Comparison of ENCODE assay signal across 13 mouse cellular contexts in the genomic region with DNA sequence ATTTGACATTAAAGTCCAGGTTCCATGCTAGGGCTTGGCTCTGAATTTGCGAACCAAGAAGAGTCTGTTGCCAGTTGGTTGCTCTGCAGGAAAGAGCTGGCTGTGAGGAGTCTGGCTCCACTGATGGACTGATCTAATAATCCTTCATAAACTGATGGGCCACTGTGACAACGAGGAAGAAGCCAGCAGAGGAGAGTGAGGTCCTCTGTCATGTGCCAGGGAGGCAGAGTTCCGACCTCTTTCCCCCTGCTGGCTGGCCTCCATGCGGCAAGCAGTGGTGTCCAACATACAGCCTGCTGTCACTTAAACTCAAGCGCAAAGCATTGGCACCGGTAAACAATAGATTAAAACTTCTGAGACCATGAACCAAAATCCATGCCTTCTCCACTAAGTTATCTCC.
"Had no signal": no experiment of that assay in that cellular context is flagged by ENCODE, and none has a peak within 500 bp of the region (broad histone marks: within the 10 kb centered on the region; RNA-seq: fewer than 3 reads in every experiment).

No protein-coding gene starts in this region.

- ATAC-seq: liver, postnatal 0 days; midbrain, embryonic 13.5 days had no signal

- DNase-seq: kidney, postnatal 10 days; liver; liver, embryonic 13.5 days; liver, postnatal 0 days; lung, postnatal 36 days; spleen, adult 18-20 months; thymus, adult 18-20 months; thymus, postnatal 14 days had no signal

- H3K4me2 ChIP-seq: limb, embryonic 12.5 days; liver, embryonic 13.5 days; midbrain, embryonic 13.5 days; neural tube, embryonic 12.5 days had no signal

- H3K4me3 ChIP-seq: left cerebral cortex, adult 2 months; limb, embryonic 12.5 days; liver, embryonic 13.5 days; midbrain, embryonic 13.5 days; myocyte; neural tube, embryonic 12.5 days had no signal

- H3K27ac ChIP-seq: left cerebral cortex, adult 2 months; limb, embryonic 12.5 days; liver, embryonic 13.5 days; midbrain, embryonic 13.5 days; neural tube, embryonic 12.5 days had no signal

- H3K27me3 ChIP-seq: limb, embryonic 12.5 days; liver, embryonic 13.5 days; midbrain, embryonic 13.5 days; neural tube, embryonic 12.5 days had no signal

- H3K4me1 ChIP-seq: liver, embryonic 13.5 days; midbrain, embryonic 13.5 days; neural tube, embryonic 12.5 days had no signal

- H3K9ac ChIP-seq: limb, embryonic 12.5 days; liver, embryonic 13.5 days; liver, postnatal 0 days; midbrain, embryonic 13.5 days; neural tube, embryonic 12.5 days had no signal

- H3K9me3 ChIP-seq: limb, embryonic 12.5 days; liver, embryonic 13.5 days; midbrain, embryonic 13.5 days; neural tube, embryonic 12.5 days had no signal

- H3K36me3 ChIP-seq: limb, embryonic 12.5 days; liver, embryonic 13.5 days; midbrain, embryonic 13.5 days; neural tube, embryonic 12.5 days had no signal
